Mouse (Mus musculus): Measurements from ENCODE around the gene Taf7l. TPM values are rescaled to one million over a fixed set of nuclear protein-coding genes. Genes with fewer than 3 reads are reported as not detected.

The Taf7l gene
- total RNA-seq (2015) (not detected in 2 replicates), total RNA-seq (2017) (not detected in 2 replicates)

DNA sequence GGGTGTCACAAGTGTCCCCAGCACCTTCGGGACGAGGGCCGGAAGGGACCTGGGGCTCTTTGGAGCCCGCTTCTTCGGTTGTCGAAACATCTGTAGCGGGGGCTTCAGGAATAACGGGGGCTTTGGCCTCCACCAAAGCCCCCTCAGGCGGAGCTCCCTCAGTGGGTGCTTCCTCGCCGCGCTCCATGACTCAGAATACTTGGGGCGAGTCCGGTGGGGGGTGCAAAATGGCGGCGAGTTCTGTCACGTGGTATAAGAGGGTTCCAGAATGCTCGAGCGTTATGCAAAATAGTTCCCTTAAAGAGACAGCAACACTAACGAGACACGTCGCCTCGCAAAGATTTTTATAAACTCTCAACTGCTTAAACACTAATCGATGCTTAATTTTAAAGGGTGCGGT lies at the start of gene Taf7l:
Gene Taf7l (minus strand): TSS at position 201 of the 400 bp plus-strand sequence.
- ATAC-seq (ENCODE audit: poor library complexity, severe bottlenecking): no peak

DNA sequence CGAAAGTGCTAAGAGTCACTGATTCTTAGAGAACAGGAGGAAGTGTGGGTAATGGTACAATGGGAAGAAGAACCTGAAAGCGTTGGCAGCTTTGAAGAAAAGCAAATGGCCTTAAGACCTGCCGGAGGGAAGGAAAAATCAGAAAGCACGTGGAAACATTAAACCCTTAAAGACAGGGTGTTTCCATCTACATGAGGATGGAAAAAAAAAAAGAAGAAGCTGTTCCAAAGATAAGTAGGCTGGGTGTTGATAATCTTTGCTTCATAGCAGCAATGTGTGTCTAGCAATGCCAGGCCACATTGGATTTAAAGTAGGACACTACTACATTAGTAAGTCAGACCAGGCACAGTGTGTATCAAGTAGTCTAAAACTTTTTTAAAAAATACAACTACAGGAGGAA lies 49.0 kb upstream of the Taf7l start:
- ATAC-seq (ENCODE audit: poor library complexity, severe bottlenecking): no peak

DNA sequence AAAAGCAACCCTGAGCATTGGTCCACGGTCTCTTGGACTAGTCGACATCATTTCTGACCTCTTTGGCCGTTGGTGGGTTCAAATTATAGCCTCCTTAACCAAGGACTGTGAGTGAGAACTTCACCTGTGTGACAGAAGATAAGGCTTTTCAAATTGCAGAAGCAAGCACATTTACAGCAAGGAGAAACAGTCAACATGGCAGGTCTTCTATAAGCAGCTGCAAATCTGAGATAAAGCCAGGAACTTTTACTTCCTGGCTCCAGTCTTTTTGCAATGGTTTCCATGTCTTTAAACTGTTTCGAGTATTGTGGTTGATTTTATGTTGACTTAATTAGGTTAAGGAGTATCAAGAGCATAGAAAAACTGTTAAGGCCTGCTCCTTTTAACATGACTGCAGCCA lies 47.5 kb upstream of the Taf7l start:
- no peak for ATAC-seq (ENCODE audit: poor library complexity, severe bottlenecking)

DNA sequence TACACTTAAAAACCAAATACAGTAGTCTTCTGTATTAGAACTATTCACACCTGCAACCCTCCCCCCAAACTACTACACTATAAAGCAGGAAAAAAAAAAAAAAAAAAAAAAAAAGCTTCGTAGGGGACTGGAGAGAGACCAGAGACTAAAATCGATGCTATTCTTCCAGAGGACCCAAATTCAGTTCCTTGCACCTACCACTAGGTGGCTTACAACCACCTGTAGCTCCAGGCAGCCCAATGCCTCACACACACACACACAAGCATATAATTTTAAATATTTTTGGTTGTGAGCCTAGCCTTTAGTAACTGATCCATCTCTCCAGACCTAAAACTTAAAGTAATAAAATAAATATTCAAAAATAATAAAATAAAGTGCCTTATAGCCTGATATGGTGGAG lies 33.2 kb upstream of the Taf7l start:
- no peak for ATAC-seq (ENCODE audit: poor library complexity, severe bottlenecking)

DNA sequence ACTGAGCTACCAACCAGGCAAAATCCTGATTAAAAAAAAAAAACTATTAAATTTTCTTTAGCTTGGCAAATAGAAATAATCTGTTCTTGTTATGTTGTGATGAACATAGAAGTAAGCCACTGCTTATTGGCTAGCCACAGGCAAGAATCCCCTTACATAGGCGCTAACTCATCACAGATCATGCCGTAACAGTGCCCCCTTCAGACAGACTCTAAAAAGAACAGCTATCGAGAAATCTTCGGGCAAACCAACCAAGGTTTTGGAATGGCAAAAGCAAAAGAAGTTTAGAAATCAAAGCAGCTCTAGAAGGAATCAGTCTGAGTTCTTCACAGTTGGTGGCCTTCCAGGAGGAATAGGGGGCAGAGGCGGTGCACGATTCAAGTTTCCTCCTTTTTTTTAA lies 31.7 kb upstream of the Taf7l start:
- ATAC-seq (ENCODE audit: poor library complexity, severe bottlenecking): no peak

DNA sequence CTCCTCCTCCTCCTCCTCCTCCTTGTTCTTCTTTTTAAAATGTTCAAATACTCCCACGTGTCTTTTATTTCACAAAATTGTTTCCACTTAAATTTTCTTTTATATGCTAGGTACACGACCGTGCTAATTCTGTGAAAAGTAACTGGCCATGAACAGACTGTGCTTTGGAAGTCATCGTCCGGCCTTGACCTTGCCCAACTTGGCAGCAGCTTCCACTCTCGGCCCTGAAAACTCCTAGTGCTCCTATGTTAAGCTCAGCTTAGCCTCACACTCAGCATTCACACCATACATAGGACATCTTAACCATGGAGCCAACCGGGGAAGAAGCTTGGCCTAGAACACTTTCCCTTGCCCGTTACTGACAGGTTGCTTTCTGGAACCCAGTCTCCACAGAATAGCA lies 24.4 kb upstream of the Taf7l start:
- no peak for ATAC-seq (ENCODE audit: poor library complexity, severe bottlenecking)

DNA sequence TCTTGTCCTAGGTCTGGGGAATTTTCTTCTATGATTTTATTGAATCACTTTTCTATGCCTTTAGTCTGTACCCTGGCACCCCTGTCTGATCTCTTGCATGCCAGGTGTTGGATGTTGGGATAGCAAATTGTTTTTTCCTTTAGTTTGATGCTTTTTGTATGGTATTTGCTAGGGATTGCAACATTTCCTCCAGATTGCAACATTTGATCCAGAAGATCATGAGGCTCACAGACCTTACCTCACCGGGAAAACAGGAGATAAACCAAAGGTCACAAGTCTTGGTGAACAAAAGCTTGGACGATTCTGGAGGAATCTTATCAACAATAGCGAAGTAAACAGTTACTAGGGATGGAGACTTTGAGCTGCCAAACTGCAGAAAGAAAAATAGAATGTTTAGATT lies 5.4 kb upstream of the Taf7l start:
- ATAC-seq (ENCODE audit: poor library complexity, severe bottlenecking): no peak

DNA sequence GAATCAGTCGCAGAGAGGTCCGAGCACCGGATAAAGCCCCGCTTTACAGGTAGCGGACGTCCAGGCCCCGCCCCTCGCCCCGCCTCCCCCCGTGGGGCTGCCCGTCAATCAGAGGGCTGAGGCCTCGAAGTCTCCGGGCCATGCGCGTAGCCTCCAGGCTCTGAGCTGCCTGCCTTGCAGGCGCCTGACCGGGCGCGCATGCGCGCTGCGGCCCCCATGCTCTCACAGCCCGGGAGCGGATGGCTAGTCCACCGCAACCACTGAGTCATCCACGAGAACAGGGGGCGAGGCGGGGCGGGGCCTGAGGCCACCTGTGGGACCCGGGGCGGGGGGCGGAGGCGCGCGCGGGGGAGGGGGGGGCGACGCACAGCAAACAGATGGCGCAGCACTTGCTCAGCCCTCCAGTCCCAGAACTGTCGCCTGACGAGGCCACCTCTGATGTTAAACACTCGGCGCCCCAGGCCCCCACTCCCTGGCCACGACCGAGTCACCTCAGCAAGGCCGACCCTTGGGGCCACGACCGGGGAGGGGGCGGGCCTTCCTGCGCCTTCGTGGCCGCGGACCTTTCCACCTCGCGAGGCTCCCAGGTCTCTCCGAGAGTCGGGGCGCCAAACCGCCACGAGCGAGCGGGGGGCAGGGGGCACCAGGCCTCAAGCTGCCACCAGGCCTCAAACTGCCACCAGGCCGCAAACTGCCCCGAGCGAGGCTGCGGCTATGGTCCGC lies 1.1 kb downstream of the Taf7l start:
- ATAC-seq (ENCODE audit: poor library complexity, severe bottlenecking): no peak

DNA sequence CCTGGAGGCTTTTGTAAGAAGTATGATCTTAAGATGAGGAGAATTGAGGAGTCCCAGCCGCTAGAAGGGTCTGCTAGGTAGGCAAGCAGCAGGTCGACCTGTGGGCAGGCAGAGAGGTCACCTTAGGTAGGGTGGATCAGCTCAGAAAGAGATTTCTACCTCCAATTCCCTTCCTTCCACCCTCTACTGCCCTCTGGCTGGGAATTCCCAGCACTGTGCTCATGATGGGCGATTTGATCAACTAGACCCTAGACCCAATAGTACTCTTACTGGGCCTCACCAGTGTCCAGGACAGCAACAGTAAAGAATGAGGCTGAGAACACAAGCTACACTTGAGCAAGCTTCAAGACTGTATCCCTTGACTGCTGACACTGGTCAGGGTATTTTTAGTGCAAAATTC lies 49.0 kb downstream of the Taf7l start:
- no peak for ATAC-seq (ENCODE audit: poor library complexity, severe bottlenecking)

DNA sequence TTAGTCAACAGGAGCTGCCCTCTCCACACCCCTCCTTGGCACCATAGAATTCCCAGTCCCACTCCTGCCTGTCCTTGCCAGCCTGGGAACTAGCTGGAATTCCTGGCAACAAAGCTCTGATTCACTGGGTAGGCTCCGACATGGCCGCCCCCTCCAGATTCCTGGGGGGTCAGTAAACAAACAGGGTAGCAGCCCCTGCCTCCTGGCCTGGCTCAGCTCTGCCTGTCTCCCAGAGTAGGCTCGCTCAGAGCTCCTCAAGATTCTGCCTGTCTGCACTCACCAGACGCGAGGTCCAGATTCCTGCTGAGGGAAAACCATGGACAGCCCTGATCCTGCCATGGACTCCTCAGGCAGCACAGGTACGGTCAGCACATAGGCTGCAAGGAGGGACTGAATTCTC lies 49.5 kb downstream of the Taf7l start:
- no peak for ATAC-seq (ENCODE audit: poor library complexity, severe bottlenecking)

DNA sequence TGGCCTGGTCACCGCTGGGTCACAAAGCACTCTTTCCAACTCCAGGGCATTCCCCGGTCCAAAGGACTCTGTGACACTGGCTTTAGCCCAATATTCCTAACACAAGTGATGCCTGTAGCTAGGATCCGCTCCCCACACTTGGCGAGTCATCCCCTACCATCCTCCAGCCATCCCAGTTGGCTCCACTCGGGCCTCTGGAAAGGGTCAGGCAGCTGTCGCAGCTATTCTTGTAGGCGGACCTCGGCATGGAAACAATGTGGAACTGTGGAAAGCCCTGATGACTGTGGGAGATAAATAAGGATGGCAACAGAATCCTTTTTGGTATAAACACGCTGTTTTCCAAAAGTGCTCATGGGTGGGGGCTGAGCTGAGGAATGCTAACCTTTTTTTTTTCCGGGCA lies 50.5 kb downstream of the Taf7l start:
- ATAC-seq (ENCODE audit: poor library complexity, severe bottlenecking): no peak

DNA sequence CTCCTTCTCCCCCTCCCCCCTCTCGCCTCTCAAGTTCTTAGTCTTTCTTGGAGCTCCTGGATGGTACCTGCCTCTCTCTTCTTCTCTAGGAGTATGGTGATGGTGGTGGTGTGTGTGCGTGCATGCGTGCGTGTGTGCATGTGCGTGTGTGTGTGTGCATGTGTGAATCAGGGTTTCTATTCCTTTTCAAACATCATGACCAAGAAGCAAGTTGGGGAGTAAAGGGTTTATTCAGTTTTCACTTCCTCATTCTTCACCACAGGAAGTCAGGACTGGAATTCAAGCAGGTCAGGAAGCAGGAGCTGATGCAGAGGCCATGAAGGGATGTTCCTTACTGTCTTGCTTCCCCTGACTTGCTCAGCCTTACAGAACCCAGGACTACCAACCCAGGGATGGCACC lies 52.0 kb downstream of the Taf7l start:
- peak; percentile 73 for ATAC-seq (ENCODE audit: poor library complexity, severe bottlenecking)

DNA sequence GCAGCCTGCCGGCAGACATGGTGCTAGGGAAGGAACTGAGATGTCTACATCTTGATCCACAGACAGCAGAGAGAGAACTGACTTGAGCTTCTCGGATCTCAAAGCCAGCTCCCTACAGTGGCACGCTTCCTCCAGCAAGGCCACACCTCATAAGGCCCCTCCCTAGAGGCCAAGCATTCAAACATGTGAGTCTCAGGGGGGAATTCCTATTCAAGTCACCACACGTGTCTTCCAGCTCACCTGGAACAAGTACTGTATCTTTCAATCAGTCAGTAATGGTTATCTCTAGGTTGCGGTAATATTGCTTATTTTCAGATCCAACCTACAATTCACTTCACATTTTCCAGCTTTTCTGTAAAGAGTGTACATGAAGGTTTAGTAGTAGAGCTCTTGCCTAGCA lies 56.2 kb downstream of the Taf7l start:
- ATAC-seq (ENCODE audit: poor library complexity, severe bottlenecking): no peak

DNA sequence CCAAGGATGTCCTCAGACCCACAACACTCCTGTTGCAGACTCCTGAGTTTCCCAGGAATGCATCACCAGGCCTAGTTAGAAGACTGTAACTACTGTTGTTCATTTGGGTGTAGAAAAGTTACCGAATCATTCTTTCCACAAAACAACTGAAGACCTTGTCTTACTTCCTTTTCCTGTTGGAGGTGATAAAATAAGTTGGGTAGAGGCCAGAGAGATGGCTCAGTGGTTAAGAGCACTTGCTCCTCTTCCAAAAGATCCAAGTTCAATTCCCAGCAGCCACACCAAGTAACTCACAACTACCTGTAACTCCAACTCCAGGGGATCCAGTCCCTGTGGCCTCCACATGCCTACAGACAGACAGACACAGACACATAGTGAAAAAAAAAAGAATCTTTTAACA lies 64.2 kb downstream of the Taf7l start:
- ATAC-seq (ENCODE audit: poor library complexity, severe bottlenecking): no peak

Other genes with a start within 250 kb of the Taf7l start
- gene Trmt2b, start 199.5 kb downstream of the Taf7l start, total RNA-seq (2015): 24.5 and 25.8 TPM in 2 replicates
- 22.5 and 23.1 TPM in 2 replicates for gene Trmt2b, start 199.5 kb downstream of the Taf7l start, total RNA-seq (2017)
- not detected in 2 replicates for gene Tmem35a, start 181.3 kb downstream of the Taf7l start, total RNA-seq (2015)
- not detected in 2 replicates for gene Tmem35a, start 181.3 kb downstream of the Taf7l start, total RNA-seq (2017)
- gene Cenpi, start 168.4 kb downstream of the Taf7l start, total RNA-seq (2015): 22.4 and 28.4 TPM in 2 replicates
- gene Cenpi, start 168.4 kb downstream of the Taf7l start, total RNA-seq (2017): 26.9 and 27.1 TPM in 2 replicates
- 0.07 TPM in 1 of 2 replicates, not detected in the other for gene Drp2, start 71.9 kb downstream of the Taf7l start, total RNA-seq (2015)
- gene Drp2, start 71.9 kb downstream of the Taf7l start, total RNA-seq (2017): 0.04 and 0.22 TPM in 2 replicates
- gene Timm8a1, start 65.4 kb upstream of the Taf7l start, total RNA-seq (2015): 37.9 and 39.1 TPM in 2 replicates
- gene Timm8a1, start 65.4 kb upstream of the Taf7l start, total RNA-seq (2017): 43.6 and 45.0 TPM in 2 replicates
- 54.9 and 56.9 TPM in 2 replicates for gene Btk, start 107.1 kb upstream of the Taf7l start, total RNA-seq (2015)
- gene Btk, start 107.1 kb upstream of the Taf7l start, total RNA-seq (2017): 57.7 and 63.3 TPM in 2 replicates
- gene Rpl36a, start 109.2 kb upstream of the Taf7l start, total RNA-seq (2015): 854 and 930 TPM in 2 replicates
- 3,467 and 4,087 TPM in 2 replicates for gene Rpl36a, start 109.2 kb upstream of the Taf7l start, total RNA-seq (2017)
- gene Gla, start 124.6 kb upstream of the Taf7l start, total RNA-seq (2015): 11.5 and 11.6 TPM in 2 replicates
- gene Gla, start 124.6 kb upstream of the Taf7l start, total RNA-seq (2017): 16.2 and 17.4 TPM in 2 replicates
- 63.0 and 67.6 TPM in 2 replicates for gene Hnrnph2, start 124.7 kb upstream of the Taf7l start, total RNA-seq (2015)
- gene Hnrnph2, start 124.7 kb upstream of the Taf7l start, total RNA-seq (2017): 122 and 132 TPM in 2 replicates
- gene Armcx4, start 210.0 kb upstream of the Taf7l start, total RNA-seq (2015): 0.04 and 0.23 TPM in 2 replicates
- gene Armcx4, start 210.0 kb upstream of the Taf7l start, total RNA-seq (2017): 0.26 and 0.65 TPM in 2 replicates
- gene Armcx1, start 241.5 kb upstream of the Taf7l start, total RNA-seq (2015): 0.20 and 0.59 TPM in 2 replicates
- 0.20 and 0.51 TPM in 2 replicates for gene Armcx1, start 241.5 kb upstream of the Taf7l start, total RNA-seq (2017)